Mouse (Mus musculus): ENCODE data around the gene Prrxl1. TPM values are rescaled to one million over a fixed set of nuclear protein-coding genes. Genes with fewer than 3 reads are reported as not detected.

Prrxl1 gene
- total and polyA plus RNA-seq, 2 experiments from 2014 or later = 0.05 to 0.10 TPM

DNA sequence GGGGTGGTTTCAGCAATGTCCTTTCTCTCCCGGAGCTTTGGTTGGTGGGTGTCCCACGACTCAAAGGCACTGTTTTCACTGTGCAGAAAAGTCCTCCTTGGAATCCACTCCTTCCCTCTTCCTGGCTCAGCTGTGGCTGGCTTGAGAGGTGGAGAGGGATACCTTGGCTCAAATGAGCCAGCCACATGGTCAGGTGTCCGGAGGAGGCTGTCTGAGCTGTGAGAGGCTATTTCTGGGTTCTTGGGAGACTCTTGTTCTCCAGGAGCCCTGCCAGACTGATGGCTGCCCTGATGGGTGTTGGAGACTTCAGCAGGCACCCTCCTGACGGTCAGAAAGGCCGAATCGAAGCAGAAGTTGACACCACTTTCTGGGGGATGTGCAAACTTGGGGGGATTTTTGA is 63.9 kb downstream of the Prrxl1 start:
- Histone ChIP-seq H3K4me1 (ENCODE audit: insufficient read depth) (no peaks in the 10 kb centered on the region), H3K9ac (no peak overlapping the region), H3K4me3 (ENCODE audit: low read depth, low read length) (no peak overlapping the region), H3K27ac (ENCODE audit: low read depth, low read length) (no peak overlapping the region), H3K27me3 (ENCODE audit: insufficient read depth, low read length) (no peaks in the 10 kb centered on the region), H3K9me3 (ENCODE audit: low read length) (no peaks in the 10 kb centered on the region), H3K36me3 (ENCODE audit: insufficient read depth) (no peaks in the 10 kb centered on the region), H3K4me2 (ENCODE audit: low read depth) (no peak overlapping the region)
- no peak for TF ChIP-seq CTCF (IDR thresholded peaks at IDR 0.05; ENCODE audit: low read depth)
- no peak for ATAC-seq
- no peak for DNase-seq
- WGBS = 93% methylated on average over 6 of the region's 6 CpGs

DNA sequence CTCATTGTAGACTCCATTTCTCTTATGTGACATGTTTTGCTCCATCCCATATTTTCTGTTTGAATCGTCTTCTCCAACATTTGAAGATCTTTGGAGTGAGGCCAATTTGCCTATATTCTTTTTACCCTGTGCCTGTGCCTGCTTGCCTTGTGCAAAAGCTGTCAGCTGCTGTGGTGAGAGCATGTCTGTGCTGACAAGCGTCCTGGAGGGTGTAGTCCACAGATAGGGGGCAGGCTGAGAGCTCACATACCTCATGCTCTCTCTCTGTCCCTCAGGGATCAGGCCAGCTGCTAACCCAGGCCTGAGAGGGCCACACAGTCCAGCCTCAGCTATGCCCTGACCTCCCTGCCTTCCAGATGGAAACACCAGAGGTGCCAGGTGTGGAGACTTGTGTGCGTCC is 74.0 kb downstream of the Prrxl1 start:
- Histone ChIP-seq H3K4me2 (ENCODE audit: low read depth) (no peak overlapping the region), H3K9me3 (ENCODE audit: low read length) (no peaks in the 10 kb centered on the region), H3K27me3 (ENCODE audit: insufficient read depth, low read length) (no peaks in the 10 kb centered on the region), H3K4me1 (ENCODE audit: insufficient read depth) (no peaks in the 10 kb centered on the region), H3K4me3 (ENCODE audit: low read depth, low read length) (no peak overlapping the region), H3K9ac (no peak overlapping the region), H3K36me3 (ENCODE audit: insufficient read depth) (no peaks in the 10 kb centered on the region), H3K27ac (ENCODE audit: low read depth, low read length) (no peak overlapping the region)
- TF ChIP-seq CTCF (IDR thresholded peaks at IDR 0.05; ENCODE audit: low read depth) = no peak
- DNase-seq (no peak), ATAC-seq (peak; percentile 54)
- WGBS = 51% methylated on average over 3 of the region's 3 CpGs

DNA sequence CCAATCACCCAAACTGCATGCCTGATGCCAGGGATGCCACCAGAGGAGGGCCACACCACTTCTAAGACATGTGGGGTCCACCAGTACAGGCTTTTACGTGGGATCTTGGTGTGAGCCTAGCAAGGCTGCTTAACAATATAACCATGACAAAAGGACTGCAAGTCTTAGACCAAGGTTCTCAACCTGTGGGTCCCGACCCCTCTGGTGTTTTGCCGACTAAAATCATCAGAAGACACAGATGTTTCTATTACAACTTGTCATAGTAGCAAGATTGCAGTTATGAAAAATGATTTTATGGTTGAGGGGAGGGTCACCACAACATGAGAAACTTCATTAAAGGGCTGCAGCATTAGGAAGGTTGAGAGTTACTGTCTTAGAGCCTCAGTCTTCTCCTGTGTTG is 79.4 kb downstream of the Prrxl1 start:
- no peak overlapping the region for H3K4me3 ChIP-seq (ENCODE audit: low read depth, low read length)
- TF ChIP-seq CTCF (IDR thresholded peaks at IDR 0.05; ENCODE audit: low read depth) = no peak
- ATAC-seq = no peak
- H3K4me1 ChIP-seq (ENCODE audit: insufficient read depth) = 0 out of 2 replicates have a peak, but pooled peaks cover under 1% of the 10 kb centered on the region
- no peaks in the 10 kb centered on the region for H3K27me3 ChIP-seq (ENCODE audit: insufficient read depth, low read length)
- no peaks in the 10 kb centered on the region for H3K9me3 ChIP-seq (ENCODE audit: low read length)
- no peak overlapping the region for H3K9ac ChIP-seq
- no peaks in the 10 kb centered on the region for H3K36me3 ChIP-seq (ENCODE audit: insufficient read depth)
- 77% methylated on average over 3 of the region's 3 CpGs for WGBS
- no peak for DNase-seq
- H3K27ac ChIP-seq (ENCODE audit: low read depth, low read length) = no peak overlapping the region
- H3K4me2 ChIP-seq (ENCODE audit: low read depth) = no peak overlapping the region

DNA sequence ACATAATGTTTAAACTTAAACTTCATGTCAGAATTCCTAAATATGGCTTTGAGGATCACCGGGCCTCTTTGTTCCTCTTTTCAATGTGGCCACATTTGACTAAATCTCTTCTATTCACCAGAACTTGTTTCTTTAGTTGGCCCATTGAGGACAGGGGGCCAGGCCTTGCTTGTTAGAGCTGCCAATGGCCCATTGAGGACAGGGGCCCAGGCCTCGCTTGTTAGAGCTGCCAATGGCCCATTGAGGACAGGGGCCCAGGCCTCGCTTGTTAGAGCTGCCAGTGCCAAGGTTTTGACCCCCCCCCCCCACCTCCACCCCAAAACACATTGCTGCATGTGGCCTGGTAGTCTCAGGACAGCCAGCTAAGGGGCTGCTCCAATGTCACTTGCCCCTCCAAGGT is 82.4 kb downstream of the Prrxl1 start:
- ATAC-seq (peak; percentile 38; the same call in 1 of the 2 replicates), DNase-seq (no peak)
- Histone ChIP-seq H3K4me3 (ENCODE audit: low read depth, low read length) (no peak overlapping the region), H3K9ac (no peak overlapping the region), H3K27ac (ENCODE audit: low read depth, low read length) (no peak overlapping the region), H3K4me1 (ENCODE audit: insufficient read depth) (0 out of 2 replicates have a peak, but pooled peaks cover 6% of the 10 kb centered on the region), H3K9me3 (ENCODE audit: low read length) (no peaks in the 10 kb centered on the region), H3K4me2 (ENCODE audit: low read depth) (no peak overlapping the region), H3K36me3 (ENCODE audit: insufficient read depth) (no peaks in the 10 kb centered on the region), H3K27me3 (ENCODE audit: insufficient read depth, low read length) (no peaks in the 10 kb centered on the region)
- no peak for TF ChIP-seq CTCF (IDR thresholded peaks at IDR 0.05; ENCODE audit: low read depth)
- WGBS = 29% methylated on average over 3 of the region's 3 CpGs

DNA sequence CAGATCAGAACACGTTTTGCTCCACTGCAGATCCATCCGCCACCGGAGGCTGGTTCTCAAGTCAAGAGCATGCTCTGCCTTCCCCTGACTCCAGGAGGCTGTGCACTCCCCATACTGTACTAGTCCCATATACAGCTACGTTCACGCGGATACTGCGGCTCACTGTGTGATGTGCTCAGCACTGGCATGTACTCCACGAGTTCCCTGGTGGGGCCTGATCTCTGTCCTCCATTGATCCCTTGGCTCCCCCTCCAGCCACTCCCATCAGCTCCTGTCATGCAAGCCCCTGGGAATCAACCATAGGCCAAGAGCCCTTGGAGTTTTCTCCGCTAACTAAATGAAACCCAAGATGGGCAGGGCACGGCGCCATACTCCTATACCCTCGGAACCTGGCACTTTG is 83.3 kb downstream of the Prrxl1 start:
- Histone ChIP-seq H3K36me3 (ENCODE audit: insufficient read depth) (no peaks in the 10 kb centered on the region), H3K4me3 (ENCODE audit: low read depth, low read length) (no peak overlapping the region), H3K27ac (ENCODE audit: low read depth, low read length) (no peak overlapping the region), H3K9me3 (ENCODE audit: low read length) (no peaks in the 10 kb centered on the region), H3K9ac (no peak overlapping the region), H3K27me3 (ENCODE audit: insufficient read depth, low read length) (no peaks in the 10 kb centered on the region), H3K4me2 (ENCODE audit: low read depth) (no peak overlapping the region), H3K4me1 (ENCODE audit: insufficient read depth) (0 out of 2 replicates have a peak, but pooled peaks cover 6% of the 10 kb centered on the region)
- no peak for TF ChIP-seq CTCF (IDR thresholded peaks at IDR 0.05; ENCODE audit: low read depth)
- DNase-seq (no peak), ATAC-seq (no peak)
- 91% methylated on average over 12 of the region's 12 CpGs for WGBS

DNA sequence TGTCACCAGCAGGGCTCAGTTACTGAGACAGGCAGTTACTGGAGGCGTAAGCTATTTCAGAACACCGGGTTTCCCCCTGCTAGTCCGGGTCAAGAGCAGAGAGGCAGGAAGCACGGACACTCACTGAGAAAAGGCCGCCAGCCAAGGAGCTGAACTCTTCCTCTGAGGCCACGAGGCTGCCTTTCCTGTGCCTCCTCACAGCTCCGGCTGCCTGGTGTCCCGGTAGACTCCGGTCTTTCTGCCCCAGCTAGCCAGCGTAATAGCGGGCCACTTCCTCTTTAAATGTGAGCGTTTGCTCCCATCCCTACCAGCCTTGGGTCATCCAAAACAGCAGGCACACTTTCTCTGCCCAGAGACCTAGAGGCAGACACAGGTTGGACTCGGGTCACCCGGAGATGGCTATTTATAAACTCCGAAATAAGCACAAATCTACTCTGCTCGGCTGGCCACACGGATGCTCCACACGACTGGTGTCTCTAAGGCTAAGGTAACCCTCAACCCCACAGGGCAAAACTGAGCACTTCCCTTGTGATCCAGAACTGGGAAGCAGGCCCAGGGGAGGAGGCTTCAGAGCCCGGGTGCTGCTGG is 84.1 kb downstream of the Prrxl1 start:
- WGBS = 61% methylated on average over 19 of the region's 19 CpGs
- H3K4me3 ChIP-seq (ENCODE audit: low read depth, low read length) = no peak overlapping the region
- no peak for TF ChIP-seq CTCF (IDR thresholded peaks at IDR 0.05; ENCODE audit: low read depth)
- no peaks in the 10 kb centered on the region for H3K36me3 ChIP-seq (ENCODE audit: insufficient read depth)
- peak; percentile 53 for ATAC-seq
- no peak overlapping the region for H3K27ac ChIP-seq (ENCODE audit: low read depth, low read length)
- H3K27me3 ChIP-seq (ENCODE audit: insufficient read depth, low read length) = no peaks in the 10 kb centered on the region
- no peak overlapping the region for H3K9ac ChIP-seq
- H3K4me2 ChIP-seq (ENCODE audit: low read depth) = no peak overlapping the region; the same call in 1 of the 2 replicates
- no peak for DNase-seq
- H3K9me3 ChIP-seq (ENCODE audit: low read length) = no peaks in the 10 kb centered on the region
- 0 out of 2 replicates have a peak, but pooled peaks cover 6% of the 10 kb centered on the region for H3K4me1 ChIP-seq (ENCODE audit: insufficient read depth)

DNA sequence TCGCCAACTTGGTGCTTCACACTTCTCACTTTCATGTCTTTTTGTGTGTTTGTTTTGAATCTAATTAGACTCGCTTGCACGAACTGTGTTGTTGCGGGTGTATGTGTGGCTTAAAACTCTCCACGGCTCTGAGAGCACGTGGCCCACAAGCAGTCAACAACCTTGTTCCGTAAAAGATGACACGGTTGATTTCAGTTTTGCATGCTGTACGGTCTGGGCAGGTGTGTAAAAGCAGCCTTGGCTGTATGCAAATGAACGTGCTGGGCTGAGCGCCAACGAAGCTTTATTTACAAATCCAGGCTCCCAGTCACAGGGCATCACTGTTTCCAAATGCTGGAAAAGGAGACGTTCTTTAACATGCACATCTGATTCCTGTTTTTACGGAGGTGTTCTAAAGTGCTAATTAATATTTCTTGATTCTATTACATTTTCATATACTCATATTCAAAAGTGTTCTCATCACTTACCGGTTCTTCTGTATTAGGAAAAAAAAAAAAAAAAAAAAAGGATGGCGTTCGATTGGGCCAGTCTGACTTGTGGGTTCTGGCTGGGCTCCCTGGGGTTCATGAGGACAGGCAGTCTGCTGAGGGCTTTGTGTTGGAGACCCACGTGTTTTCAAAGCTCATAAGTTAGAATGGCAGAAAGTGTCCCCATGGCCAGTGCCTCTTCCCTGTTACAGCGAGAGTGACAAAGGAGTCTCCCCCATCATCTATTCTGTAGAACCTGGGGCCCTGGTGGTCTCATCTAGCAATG is 85.0 kb downstream of the Prrxl1 start:
- DNase-seq (peak; percentile 65), ATAC-seq (peak; percentile 56)
- 15% methylated on average over 19 of the region's 19 CpGs for WGBS
- 0 out of 2 replicates have a peak overlapping the region, but pooled peaks have one; percentile 10 for H3K9ac ChIP-seq
- H3K4me3 ChIP-seq (ENCODE audit: low read depth, low read length) = 0 out of 2 replicates have a peak overlapping the region, but pooled peaks have one; percentile 6
- peak overlapping the region; percentile 42 for H3K4me2 ChIP-seq (ENCODE audit: low read depth)
- H3K27ac ChIP-seq (ENCODE audit: low read depth, low read length) = no peak overlapping the region
- H3K4me1 ChIP-seq (ENCODE audit: insufficient read depth) = 0 out of 2 replicates have a peak, but pooled peaks cover 6% of the 10 kb centered on the region
- no peaks in the 10 kb centered on the region for H3K36me3 ChIP-seq (ENCODE audit: insufficient read depth)
- no peak for TF ChIP-seq CTCF (IDR thresholded peaks at IDR 0.05; ENCODE audit: low read depth)
- H3K27me3 ChIP-seq (ENCODE audit: insufficient read depth, low read length) = no peaks in the 10 kb centered on the region
- no peaks in the 10 kb centered on the region for H3K9me3 ChIP-seq (ENCODE audit: low read length)

Measured in forebrain, postnatal 0 days (tissue).